Mouse (Mus musculus): Measurements from ENCODE around the gene Arpc4.

Arpc4 gene

GRCm38 (mm10) chr6:113410001-113410400 is 32.1 kb downstream of the Arpc4 start:
- DNase-seq = no peak

GRCm38 (mm10) chr6:113416416-113416815 is 38.5 kb downstream of the Arpc4 start:
- no peak for DNase-seq

DNA sequence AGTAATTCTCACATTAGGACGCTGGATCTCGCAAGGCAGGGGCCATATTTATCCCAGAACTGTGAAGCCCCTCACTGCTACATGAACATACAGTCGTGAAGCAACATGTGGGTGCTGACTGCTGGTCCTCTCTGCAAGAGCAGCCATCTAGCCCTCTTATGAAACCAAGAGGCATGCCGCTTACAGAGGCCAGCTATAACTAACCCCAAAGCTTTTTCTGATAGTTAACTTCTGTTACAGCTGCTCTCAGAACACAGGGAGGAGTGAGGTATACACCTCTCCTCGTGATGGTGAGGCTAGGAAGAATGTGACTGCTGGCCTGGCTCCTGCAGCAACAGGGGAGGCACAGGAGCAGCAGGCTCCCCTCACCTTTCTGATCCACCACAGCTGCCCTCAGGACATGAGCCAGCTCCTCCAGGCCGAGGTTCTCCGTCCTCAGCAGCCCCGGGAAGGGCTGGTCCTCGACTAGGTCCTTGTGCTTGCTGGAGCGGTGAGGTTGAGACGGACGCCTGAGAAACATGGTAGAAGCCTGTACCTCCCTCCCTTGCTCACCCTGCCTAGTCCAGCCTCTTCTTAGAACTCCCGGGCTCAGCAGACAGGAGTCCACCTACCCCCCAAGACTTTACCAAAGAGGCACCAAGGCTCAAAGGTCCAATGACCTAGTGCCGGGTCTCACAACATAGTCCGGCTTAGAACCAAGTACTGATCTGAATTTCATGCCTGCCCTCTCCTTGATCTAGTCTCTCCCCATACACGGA is 40.7 kb downstream of the Arpc4 start:
- peak in 1 of 2 experiments; percentile 12 for DNase-seq

DNA sequence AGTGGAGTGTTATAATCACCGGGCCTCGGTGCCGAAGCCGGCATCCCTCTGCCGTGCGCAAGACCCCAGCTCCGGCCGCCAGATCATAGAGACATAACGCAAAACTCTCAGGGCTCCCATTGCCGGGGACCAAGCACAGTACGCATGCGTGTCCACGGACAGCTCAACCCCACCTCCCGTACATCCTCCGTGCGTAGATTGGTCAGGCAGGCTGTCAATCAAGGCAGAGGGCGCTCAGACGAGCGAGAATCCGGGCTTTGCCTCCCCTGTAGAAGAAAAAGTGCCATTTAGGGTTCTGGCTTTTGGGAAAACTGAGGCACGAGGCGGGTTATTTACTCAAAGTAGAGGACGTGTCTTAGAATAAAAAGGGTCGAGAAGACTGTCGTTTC is 41.3 kb downstream of the Arpc4 start, which contains the start of gene Rpusd3:
Gene Rpusd3, minus strand, starts transcription at position 142 of the 389 bp plus-strand sequence.
- peak; percentile 96 to 97 for DNase-seq

- no peak for DNase-seq
These were observed 45.1 kb downstream of the Arpc4 start for GRCm38 (mm10) chr6:113423000-113423399.

- DNase-seq = no peak
These were observed 46.3 kb downstream of the Arpc4 start for GRCm38 (mm10) chr6:113424187-113424586.

GRCm38 (mm10) chr6:113426696-113427095 is 48.8 kb downstream of the Arpc4 start:
- DNase-seq = no peak

- DNase-seq = peak; percentile 74 to 77
These were observed 49.5 kb downstream of the Arpc4 start for GRCm38 (mm10) chr6:113427397-113427796.

DNA sequence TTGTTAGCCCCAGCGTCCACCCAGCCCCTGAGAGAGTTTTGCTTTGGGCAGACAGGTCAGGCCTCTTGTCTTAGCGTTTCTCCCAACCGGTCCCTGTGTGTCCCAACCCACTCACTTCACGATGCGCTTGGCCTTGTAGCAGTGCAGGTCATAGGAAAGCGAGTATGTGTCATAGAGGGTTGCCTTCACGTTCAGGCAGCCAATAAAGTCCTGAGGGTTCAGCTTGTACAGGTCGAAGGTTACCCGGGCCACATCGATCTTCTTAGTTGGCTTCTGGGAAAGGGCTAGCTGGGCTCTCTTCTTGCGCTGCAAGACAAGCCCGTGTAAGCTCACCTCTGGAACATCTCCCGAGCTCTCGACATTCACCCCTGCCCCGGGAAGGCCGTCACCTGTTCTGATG is 50.1 kb downstream of the Arpc4 start:
- no peak for DNase-seq

DNA sequence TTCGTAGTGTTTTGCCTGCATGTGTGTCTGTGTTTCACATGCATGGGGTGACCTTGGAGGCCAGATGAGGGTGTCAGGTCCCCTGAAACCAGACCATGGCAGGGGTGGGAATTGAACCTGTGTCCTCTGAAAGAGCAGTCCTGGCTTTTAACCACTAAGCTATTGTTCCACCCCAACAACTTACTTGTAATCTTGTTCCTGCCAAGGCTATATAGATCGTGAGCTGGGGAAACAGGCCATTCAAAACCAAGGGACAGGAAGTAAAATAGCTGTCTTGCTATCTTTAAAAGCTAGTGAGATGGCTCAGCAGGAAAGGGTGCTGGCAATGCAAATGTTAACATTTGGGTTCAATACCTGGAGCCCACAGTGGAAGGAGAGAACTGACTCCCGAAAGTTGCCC is 52.0 kb downstream of the Arpc4 start:
- no peak for DNase-seq

- DNase-seq = no peak
These were observed 52.9 kb downstream of the Arpc4 start for GRCm38 (mm10) chr6:113430846-113431245.

DNA sequence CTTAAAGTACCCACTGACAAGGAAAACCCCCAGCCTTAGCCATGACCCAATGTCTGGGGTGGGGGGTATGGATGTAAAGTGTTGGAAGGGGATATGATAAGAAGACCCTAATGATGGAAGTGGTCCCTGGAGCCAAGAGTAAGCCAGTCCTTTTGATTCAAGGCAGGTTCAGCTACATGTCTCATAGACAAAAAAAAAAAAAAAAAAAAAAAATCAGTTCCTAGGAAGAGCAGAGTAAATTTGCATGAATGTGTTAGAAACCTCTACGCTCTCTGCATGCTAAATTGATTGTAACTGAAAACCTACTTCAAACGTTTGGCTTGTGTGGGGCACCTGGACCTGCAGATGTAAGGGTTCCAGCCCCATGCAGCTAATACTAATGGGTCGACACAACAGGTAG is 53.9 kb downstream of the Arpc4 start:
- DNase-seq = no peak

- no peak for DNase-seq
These were observed 55.7 kb downstream of the Arpc4 start for GRCm38 (mm10) chr6:113433661-113434060.

DNA sequence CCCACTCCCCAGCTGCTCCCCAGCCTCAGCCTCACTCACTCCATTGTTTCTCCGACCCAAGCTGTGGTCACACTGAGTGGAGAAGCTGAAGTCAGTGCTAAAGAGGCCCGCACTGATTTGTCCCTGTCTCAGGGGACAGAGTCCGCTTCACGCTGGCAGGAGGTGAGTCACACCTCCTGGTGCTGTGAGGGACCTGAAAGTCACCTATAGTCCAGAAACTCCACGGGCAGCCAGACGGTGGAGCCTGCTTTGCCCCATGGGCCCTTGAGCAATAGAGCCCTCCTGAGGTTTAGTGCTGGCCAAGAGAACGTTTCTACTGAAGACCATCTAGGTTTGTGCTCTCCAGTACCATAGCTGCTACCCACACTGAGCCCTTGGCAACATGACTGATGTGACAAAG is 56.8 kb downstream of the Arpc4 start:
- no peak for DNase-seq

DNA sequence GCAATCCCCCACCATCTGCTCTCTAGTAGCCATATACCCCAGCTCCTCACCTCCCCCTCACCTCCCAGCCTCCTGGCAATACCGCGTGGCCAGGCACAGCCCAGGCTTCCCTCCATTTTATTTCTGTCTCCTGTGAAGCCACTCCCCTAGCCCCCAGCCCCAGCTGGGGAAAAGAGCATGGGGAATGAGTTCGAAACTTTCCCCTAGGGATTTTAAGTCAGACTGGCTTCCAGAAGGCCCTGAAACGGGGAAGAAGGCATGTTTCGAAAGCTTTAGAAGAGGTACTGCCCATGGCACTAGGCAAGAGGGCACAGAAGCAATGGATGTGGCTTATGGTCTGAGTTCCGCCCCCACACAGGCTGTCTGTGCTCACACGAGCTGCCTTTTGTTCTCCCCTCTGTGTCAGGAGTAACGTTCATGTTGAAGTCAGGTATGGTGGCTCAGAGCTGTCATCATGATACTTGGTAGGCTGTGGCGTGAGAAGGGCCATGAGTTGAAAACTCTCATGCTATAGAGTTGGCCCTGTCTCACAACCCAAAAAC is 57.8 kb downstream of the Arpc4 start, which contains the start of gene Cidec:
Gene Cidec, minus strand, starts transcription at position 97 of the 542 bp plus-strand sequence.
- no peak for DNase-seq

DNA sequence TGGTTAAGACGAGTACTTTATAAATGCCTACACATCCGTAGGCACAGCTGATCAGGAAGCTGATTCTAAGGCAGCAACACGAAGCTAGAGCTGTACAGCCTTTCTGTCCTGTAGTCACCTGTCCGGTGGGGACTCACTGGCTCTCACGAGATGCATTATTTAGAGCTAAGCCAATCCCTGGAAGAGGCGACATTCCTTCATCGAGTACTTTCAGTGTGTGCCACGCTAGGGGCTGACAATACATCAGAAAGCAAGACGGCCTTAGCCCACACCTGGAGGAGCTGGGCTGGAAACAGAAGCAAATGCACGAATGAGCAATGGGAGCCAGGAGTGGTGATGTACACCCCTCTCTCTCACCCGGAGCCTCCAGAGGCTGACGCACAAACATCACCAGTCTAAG is 59.2 kb downstream of the Arpc4 start:
- DNase-seq = no peak

- DNase-seq = no peak
These were observed 61.0 kb downstream of the Arpc4 start for GRCm38 (mm10) chr6:113438721-113439430.
